Mouse (Mus musculus) kidney, postnatal 25 days (tissue): ENCODE data around the gene Rmi2.

Experiments
- DNase-seq, 2 experiments: peaks; one replicate each; pipeline ENCODE4 v3.0.0; 2021; ENCODE audit warnings: mixed read lengths in 2 of 2

Gene Rmi2

GRCm38 (mm10) chr16:10927026-10927425 is 92.2 kb downstream of the Rmi2 start:
- DNase-seq = no peak

GRCm38 (mm10) chr16:10933372-10933771 is 98.5 kb downstream of the Rmi2 start:
- no peak for DNase-seq

GRCm38 (mm10) chr16:10934047-10934446 is 99.2 kb downstream of the Rmi2 start:
- DNase-seq = no peak

- DNase-seq = no peak
Observed at GRCm38 (mm10) chr16:10936700-10937319, 102.0 kb downstream of the Rmi2 start.

GRCm38 (mm10) chr16:10937497-10937896 is 102.6 kb downstream of the Rmi2 start:
- no peak for DNase-seq

- DNase-seq = no peak
Observed at GRCm38 (mm10) chr16:10939932-10940331, 105.1 kb downstream of the Rmi2 start.

GRCm38 (mm10) chr16:10940661-10941060 is 105.8 kb downstream of the Rmi2 start:
- no peak for DNase-seq
